Mouse (Mus musculus): ENCODE measurements at regions not wholly inside any gene's neighbourhood (a gene's known extent, or its start where the extent isn't known, plus 50 kb on each side); places are given as distances from the start of the nearest gene placed in this dataset.

DNA sequence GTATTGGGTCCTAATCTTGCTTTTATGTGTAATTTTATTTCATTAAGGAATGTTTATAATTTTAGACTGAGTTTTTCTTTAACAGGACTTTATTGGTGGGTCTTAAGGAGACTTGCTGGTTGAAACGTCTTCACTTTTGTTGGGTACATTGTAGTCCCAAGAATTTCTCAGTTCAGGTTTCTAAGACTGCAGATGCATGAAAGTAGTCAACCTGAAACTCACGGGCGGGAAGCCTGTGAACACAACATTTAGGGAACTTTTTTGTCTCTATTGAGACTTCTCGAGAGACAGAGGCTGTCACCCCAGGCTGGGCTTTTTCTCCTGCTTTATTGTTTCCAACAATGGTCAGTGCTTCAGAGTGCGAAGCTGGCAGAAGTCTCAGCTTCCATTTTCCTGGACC is 152.5 kb upstream of the Ankrd55 start:
- Histone ChIP-seq H3K4me1 (no peaks in the 10 kb centered on the region), H3K27ac (no peak overlapping the region), H3K4me2 (no peak overlapping the region), H3K9me3 (no peaks in the 10 kb centered on the region), H3K36me3 (no peaks in the 10 kb centered on the region), H3K27me3 (no peaks in the 10 kb centered on the region), H3K9ac (no peak overlapping the region), H3K4me3 (no peak overlapping the region)
- WGBS: 87% methylated on average over 5 of the region's 5 CpGs
- ATAC-seq (ENCODE audit: insufficient number of reproducible peaks, low FRiP score, low TSS enrichment, low read depth): no peak

DNA sequence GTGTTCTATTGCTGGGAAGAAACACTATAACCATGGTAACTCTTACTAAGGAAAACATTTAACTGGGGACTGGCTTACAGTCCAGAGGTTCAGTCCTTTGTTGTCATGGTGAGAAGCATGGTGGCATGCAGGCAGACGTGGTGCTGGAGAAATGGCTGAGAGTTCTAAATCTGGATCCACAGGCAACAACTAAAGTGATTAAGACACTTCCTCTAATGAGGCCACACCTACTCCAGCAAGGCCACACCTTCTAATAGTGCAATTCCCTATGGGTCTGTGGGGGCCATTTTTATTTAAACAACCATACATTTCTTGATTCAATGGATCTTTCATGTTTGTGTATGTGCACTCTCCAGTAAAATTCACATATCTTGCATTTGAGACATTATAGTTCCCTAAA is 151.4 kb upstream of the Ankrd55 start:
- H3K4me2 ChIP-seq: no peak overlapping the region
- H3K27ac ChIP-seq: no peak overlapping the region
- no peaks in the 10 kb centered on the region for H3K9me3 ChIP-seq
- H3K36me3 ChIP-seq: no peaks in the 10 kb centered on the region
- no peaks in the 10 kb centered on the region for H3K27me3 ChIP-seq
- H3K4me1 ChIP-seq: no peaks in the 10 kb centered on the region
- WGBS: 74% methylated on average over 1 of the region's 1 CpGs
- ATAC-seq (ENCODE audit: insufficient number of reproducible peaks, low FRiP score, low TSS enrichment, low read depth): no peak
- no peak overlapping the region for H3K9ac ChIP-seq
- no peak overlapping the region for H3K4me3 ChIP-seq

DNA sequence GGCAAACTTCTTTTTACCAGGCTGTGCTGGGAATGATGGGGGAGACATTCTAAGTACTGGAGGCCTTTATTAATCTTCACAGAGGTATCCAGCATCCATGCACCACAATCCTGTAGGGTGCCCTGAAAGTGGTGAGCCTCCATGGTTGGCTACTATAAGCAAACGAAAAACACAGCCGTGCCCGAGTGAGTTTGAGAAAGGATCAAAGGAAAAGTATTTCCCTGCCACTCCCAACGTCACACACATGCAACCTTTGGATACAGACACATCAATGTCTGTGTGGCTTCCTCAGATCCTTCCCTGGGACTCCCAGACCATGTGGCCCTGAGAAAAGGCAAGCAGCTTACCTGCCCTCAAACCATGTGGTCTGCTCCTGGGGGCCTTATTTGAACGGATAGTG is 147.4 kb upstream of the Ankrd55 start:
- H3K9me3 ChIP-seq: no peaks in the 10 kb centered on the region
- H3K9ac ChIP-seq: no peak overlapping the region
- no peaks in the 10 kb centered on the region for H3K27me3 ChIP-seq
- peaks cover 4% of the 10 kb centered on the region; the same call in 1 of the 2 replicates for H3K4me1 ChIP-seq
- 66% methylated on average over 5 of the region's 5 CpGs for WGBS
- no peak overlapping the region for H3K4me3 ChIP-seq
- ATAC-seq (ENCODE audit: insufficient number of reproducible peaks, low FRiP score, low TSS enrichment, low read depth): no peak
- no peak overlapping the region for H3K4me2 ChIP-seq
- no peaks in the 10 kb centered on the region for H3K36me3 ChIP-seq
- H3K27ac ChIP-seq: no peak overlapping the region

DNA sequence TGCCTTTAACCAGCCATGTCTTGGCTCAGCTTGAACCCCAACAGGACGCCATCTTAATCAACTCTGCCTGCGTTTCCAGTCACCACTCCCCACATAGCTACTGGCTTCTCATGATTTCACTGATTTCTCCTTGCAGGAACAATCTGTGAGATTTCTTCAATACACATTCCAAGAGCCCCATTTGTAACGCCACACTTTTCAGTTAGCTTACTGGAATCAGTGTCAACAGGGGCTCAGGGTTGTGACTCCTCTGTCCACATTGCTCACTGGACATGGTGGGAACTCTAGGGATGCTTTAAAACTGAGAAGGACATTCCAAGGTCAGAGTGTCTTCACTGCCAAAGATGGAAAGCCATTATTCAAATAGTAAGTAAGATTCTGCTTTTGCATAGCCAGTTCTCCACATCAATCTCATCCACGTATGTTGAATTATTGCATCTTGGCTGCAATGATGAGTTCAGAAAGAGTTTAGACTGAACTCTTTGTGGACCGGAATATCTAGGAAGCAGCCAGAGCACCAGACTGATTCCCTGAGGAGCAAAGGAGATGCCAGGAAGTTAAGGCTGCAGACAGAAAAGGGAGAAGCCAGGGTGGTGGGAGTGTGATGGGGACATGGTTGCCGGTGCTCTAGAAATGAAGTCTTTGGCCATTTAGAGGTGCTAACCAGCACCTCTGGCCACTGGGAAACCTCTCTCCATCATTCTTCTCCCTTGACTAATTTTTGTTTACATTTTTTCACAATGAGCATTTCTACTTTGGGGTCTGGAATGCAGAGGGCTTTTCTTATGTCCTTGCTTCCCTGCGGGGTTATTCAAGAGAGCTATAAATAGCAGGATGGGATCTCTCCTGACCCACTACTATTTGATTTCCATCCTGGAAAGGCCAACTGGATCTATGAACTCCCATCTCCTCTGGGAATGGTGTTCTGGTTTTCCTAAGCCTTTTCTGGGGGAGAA is 143.6 kb upstream of the Ankrd55 start:
- Histone ChIP-seq H3K4me2 (no peak overlapping the region), H3K27me3 (no peaks in the 10 kb centered on the region), H3K27ac (no peak overlapping the region), H3K36me3 (no peaks in the 10 kb centered on the region), H3K9ac (no peak overlapping the region), H3K4me1 (peaks cover 4% of the 10 kb centered on the region; the same call in 1 of the 2 replicates), H3K9me3 (no peaks in the 10 kb centered on the region), H3K4me3 (no peak overlapping the region)
- no peak for ATAC-seq (ENCODE audit: insufficient number of reproducible peaks, low FRiP score, low TSS enrichment, low read depth)
- WGBS: 73% methylated on average over 7 of the region's 7 CpGs

DNA sequence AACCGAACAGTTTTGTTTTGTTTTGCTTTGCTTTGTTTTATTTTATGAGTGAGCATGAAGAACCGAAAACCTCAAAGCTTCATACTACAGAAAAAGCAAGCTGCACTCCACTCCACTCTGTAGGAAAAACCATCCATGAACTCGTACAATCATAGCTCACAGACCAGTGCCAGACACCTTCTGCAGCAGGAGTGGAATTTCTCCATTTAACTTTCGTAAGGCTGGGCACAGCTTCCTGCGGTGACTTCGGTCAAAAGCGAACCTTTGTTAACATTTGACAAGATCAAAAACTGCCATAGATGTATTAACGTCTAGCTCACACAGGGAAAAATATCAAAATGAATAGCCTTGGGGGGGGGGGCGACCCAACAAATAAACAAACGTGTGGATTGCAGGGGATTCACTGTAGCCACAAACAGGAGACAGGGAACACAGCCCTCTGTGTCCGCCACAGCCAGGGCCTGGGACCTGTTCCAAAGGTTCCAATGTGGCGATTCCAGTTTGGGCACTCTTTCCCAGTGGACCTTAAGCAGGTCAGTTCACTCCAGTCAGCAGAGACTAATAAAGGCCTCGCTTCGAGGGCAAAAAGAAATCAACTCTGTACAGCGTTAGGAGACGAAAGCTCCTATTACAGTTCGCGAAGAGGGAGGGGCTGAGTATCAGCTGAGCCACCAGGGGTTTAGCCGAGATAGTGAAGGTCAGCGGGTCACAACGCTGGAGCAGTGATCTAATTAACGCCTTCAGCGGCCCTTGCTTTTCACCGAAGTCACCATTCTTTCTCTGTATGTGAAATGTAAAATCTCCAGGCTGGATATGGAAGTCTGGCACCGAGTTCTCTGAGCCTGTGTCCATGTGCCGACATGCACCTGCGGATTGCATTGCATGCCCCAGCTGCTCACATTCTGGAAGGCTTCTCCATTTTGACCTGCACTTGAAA is 135.4 kb upstream of the Ankrd55 start:
- Histone ChIP-seq H3K9me3 (no peaks in the 10 kb centered on the region), H3K9ac (no peak overlapping the region), H3K36me3 (no peaks in the 10 kb centered on the region), H3K27ac (peak overlapping the region; percentile 14; the same call in 1 of the 2 replicates), H3K4me1 (peaks cover 25% of the 10 kb centered on the region), H3K4me2 (peak overlapping the region; percentile 39), H3K27me3 (no peaks in the 10 kb centered on the region), H3K4me3 (no peak overlapping the region)
- 11% methylated on average over 27 of the region's 27 CpGs for WGBS
- peak; percentile 61; the same call in 1 of the 2 replicates for ATAC-seq (ENCODE audit: insufficient number of reproducible peaks, low FRiP score, low TSS enrichment, low read depth)

DNA sequence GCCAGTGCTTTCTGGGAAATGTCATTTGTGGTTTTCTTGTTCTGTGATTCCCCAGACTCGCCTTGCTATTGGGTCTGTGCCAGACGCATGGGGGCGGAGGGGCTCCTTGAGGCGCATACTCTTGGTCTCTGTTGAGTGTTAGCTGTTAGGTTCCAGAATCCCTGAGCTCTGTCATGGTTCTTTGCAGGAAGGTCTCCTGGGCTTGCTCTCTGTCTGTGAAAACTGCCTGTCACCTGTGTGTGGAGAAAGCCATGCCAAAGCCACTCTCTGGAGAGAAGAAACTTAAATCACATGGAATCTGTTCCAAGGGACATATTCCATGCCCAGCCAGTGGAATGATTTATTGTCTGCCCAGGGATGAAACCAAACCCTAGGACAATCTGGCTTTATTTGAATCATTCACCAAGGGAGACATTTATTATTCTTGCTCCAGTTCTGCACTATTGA is 134.5 kb upstream of the Ankrd55 start:
- Histone ChIP-seq H3K9me3 (no peaks in the 10 kb centered on the region), H3K4me2 (no peak overlapping the region), H3K9ac (no peak overlapping the region), H3K27ac (no peak overlapping the region), H3K4me3 (no peak overlapping the region), H3K36me3 (no peaks in the 10 kb centered on the region), H3K27me3 (no peaks in the 10 kb centered on the region), H3K4me1 (peaks cover 25% of the 10 kb centered on the region)
- WGBS: 13% methylated on average over 4 of the region's 4 CpGs
- 0 out of 2 replicates have a peak, but pooled peaks have one; percentile 24 for ATAC-seq (ENCODE audit: insufficient number of reproducible peaks, low FRiP score, low TSS enrichment, low read depth)

DNA sequence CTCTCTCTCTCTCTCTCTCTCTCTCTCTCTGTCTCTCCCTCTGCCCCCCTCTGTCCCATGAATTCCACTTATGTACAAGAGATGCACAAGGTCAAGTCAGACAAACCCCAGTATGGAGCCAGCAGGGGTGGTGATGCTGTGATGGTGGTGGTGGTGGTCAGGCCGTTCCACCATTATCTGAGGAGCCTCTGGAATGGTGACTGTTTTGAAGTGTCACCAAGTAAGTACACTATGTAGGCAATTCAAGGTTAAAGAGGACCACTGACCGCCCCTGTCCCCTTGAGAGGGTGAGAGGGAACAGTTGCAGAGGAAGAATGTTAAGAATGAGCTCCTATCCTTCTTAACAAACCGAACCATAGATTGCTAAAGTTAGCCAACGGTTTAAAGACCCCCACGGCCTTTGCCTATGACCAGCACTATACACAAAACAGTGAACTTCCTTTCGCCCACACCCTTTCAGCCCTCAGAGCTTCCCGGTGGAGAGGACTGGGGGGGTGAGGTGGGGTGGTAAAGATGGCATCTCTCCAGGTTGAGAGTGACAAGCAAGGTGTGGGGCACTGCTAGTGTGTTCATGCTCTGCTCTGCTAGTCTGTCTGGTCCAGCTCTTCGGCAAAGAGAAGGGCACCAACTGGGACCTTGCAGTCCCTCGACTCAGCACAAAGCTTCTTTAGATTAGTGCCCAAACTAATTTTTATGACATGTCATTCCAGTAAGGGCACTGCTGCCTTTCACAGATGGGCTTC is 128.7 kb upstream of the Ankrd55 start:
- Histone ChIP-seq H3K27me3 (no peaks in the 10 kb centered on the region), H3K9ac (no peak overlapping the region), H3K4me2 (no peak overlapping the region), H3K27ac (peak overlapping the region; percentile 29; the same call in 1 of the 2 replicates), H3K4me3 (no peak overlapping the region), H3K9me3 (no peaks in the 10 kb centered on the region), H3K4me1 (peaks cover 10% of the 10 kb centered on the region; the same call in 1 of the 2 replicates), H3K36me3 (no peaks in the 10 kb centered on the region)
- ATAC-seq (ENCODE audit: insufficient number of reproducible peaks, low FRiP score, low TSS enrichment, low read depth): no peak; the same call in 1 of the 2 replicates
- 65% methylated on average over 9 of the region's 9 CpGs for WGBS

DNA sequence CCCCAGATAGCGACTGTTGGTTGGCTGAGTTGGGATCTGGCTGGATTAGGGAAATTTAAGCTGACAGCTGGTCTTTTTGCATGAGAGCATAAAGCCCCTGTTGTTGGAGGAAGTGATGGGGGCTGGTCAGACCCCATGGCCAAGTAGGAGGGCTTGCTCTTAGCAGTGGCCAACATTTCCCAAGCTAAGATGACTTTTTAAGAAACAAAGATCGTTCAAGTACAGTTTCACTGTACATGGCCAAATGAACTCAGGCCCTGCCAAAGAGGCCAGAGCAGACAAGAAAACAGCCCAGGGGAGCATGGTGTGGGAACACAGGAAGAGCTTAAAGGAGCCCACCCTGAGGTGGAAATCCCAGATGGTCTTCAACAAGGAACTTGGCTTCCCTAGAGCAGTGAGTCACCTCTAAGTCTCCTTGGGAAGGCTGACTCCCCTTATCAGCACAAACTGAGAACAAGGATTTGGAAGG is 128.0 kb upstream of the Ankrd55 start:
- peak; percentile 71 for ATAC-seq (ENCODE audit: insufficient number of reproducible peaks, low FRiP score, low TSS enrichment, low read depth)
- peaks cover 10% of the 10 kb centered on the region; the same call in 1 of the 2 replicates for H3K4me1 ChIP-seq
- H3K36me3 ChIP-seq: no peaks in the 10 kb centered on the region
- peak overlapping the region; percentile 69 for H3K27ac ChIP-seq
- no peaks in the 10 kb centered on the region for H3K27me3 ChIP-seq
- no peak overlapping the region for H3K4me2 ChIP-seq
- H3K9me3 ChIP-seq: no peaks in the 10 kb centered on the region
- WGBS: 42% methylated on average over 2 of the region's 2 CpGs
- no peak overlapping the region for H3K4me3 ChIP-seq
- H3K9ac ChIP-seq: no peak overlapping the region

DNA sequence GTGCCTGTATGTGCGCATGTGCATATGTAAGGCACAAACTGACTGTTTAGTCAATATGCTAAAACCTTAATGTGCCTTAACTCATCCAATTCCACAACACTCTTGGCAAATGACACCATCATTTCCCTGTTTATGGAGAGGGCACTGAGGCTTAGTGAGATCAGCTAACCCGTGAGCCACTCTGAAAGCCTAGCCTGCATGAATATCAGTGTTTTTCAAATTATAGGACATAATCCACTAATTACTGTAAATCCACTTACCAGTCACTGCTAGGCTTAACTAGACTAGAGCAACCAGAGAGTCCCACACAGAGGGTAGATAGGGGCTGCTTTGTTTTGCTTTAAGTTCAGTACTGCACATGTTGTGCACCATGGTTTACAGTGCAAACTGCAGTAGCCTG is 127.5 kb upstream of the Ankrd55 start:
- peaks cover 11% of the 10 kb centered on the region for H3K4me1 ChIP-seq
- no peaks in the 10 kb centered on the region for H3K27me3 ChIP-seq
- no peak overlapping the region for H3K4me3 ChIP-seq
- H3K4me2 ChIP-seq: no peak overlapping the region
- no peaks in the 10 kb centered on the region for H3K36me3 ChIP-seq
- no peak for ATAC-seq (ENCODE audit: insufficient number of reproducible peaks, low FRiP score, low TSS enrichment, low read depth)
- WGBS: 83% methylated on average over 2 of the region's 2 CpGs
- H3K9me3 ChIP-seq: no peaks in the 10 kb centered on the region
- peak overlapping the region; percentile 69; the same call in 1 of the 2 replicates for H3K27ac ChIP-seq
- no peak overlapping the region for H3K9ac ChIP-seq

DNA sequence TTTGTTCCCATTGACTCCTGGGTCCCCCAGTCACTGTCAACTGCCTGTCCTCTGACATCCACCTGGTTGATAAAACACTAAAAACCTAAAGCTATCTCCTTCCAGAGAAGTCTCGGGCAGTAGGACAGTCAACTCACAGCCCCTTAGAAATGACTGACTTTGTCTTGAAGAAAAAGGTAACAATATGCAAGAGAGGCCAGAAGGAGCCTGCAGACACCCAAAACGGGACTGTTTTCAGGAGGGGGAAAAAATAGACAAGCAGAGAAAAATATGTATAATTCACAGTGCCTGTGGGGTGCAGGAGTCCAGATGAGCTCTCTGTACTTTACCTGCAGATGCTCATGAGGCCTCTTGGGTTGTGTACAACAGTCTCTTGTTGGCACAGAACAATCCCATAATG is 126.4 kb upstream of the Ankrd55 start:
- peaks cover 19% of the 10 kb centered on the region for H3K4me1 ChIP-seq
- H3K4me3 ChIP-seq: no peak overlapping the region
- no peak overlapping the region for H3K4me2 ChIP-seq
- H3K9me3 ChIP-seq: no peaks in the 10 kb centered on the region
- no peak for ATAC-seq (ENCODE audit: insufficient number of reproducible peaks, low FRiP score, low TSS enrichment, low read depth)
- WGBS: 81% methylated on average over 2 of the region's 2 CpGs
- no peak overlapping the region for H3K9ac ChIP-seq
- no peak overlapping the region for H3K27ac ChIP-seq
- H3K36me3 ChIP-seq: no peaks in the 10 kb centered on the region
- H3K27me3 ChIP-seq: no peaks in the 10 kb centered on the region

DNA sequence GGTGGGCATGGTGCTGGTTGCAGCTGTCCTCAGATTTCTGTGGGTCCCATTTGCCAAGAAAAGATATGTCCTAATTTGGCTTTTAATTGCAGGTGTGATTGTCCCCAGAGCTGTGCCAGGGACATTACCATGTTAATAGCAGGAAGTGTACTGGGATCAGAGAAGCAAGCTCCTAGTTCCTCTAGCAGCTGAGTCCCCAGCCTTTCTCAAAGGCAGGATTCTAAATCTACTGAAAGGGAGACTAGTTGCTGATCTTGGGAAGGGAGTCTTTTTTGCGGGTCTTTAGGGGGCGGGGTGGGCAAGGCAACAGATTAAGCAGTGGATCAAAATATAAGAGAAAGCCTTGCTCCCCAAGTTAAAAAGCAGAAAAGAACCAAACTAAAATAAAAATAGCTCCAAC is 122.3 kb upstream of the Ankrd55 start:
- Histone ChIP-seq H3K36me3 (no peaks in the 10 kb centered on the region), H3K4me3 (no peak overlapping the region), H3K9ac (no peak overlapping the region), H3K27ac (peak overlapping the region; percentile 24; the same call in 1 of the 2 replicates), H3K9me3 (no peaks in the 10 kb centered on the region), H3K27me3 (no peaks in the 10 kb centered on the region), H3K4me1 (peaks cover 8% of the 10 kb centered on the region), H3K4me2 (no peak overlapping the region)
- WGBS: 65% methylated on average over 2 of the region's 2 CpGs
- ATAC-seq (ENCODE audit: insufficient number of reproducible peaks, low FRiP score, low TSS enrichment, low read depth): no peak
